Mouse (Mus musculus) small intestine, adult 2 months (tissue): ENCODE data around the gene Megf11.

Source experiments
- CTCF ChIP-seq: fragments of 200-500 bp; IDR thresholded peaks from 2 replicates; pipeline ENCODE4 v1.5.1; 2012; ENCODE audit warnings: low read depth, mild to moderate bottlenecking, control low read depth, inconsistent platforms, low read length, moderate library complexity, mixed read lengths; ENCODE audit not compliant: insufficient replicate concordance, insufficient read length; ENCODE audit errors: extremely low read depth
- POLR2A ChIP-seq: fragments of 200-500 bp; IDR thresholded peaks from 2 replicates; pipeline ENCODE4 v1.6.1; 2012; ENCODE audit warnings: low read depth, mild to moderate bottlenecking, control low read depth, inconsistent platforms, low read length, moderate library complexity

GRCm38 (mm10) chr9:64406841-64407240, 21.4 kb downstream of the Megf11 start:
- TF ChIP-seq CTCF = no peak
- no peak for TF ChIP-seq POLR2A
